Mouse (Mus musculus) brain, adult 2 months (tissue): Measurements from ENCODE around the gene Mast1.
"Not testable (repeated sequence)": the region's sequence is repeated elsewhere in the genome, so short reads cannot be mapped to it uniquely, and the experiment has no call there.

Experiments
- DNase-seq: peaks from one replicate; pipeline ENCODE4 v3.0.0; 2011; ENCODE audit warnings: low read depth, low spot score

Gene Mast1

DNA sequence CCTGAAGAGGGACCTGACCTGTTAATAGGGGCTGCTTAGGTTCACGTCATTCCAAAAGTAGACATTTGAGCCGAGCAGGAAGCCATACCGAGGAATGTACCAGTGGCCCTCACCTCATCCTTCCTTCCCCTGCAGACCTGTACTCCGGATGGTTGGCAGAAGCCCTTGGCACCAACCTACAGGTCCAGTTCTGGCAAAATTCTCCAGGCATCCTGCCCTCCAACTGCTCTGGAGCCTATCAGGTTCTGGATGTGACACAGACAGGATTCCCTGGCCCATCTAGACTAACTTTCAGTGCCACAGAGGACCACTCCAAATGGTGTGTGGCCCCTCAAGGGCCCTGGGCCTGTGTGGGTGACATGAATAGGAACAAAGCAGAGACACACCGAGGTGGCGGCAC, 26.6 kb downstream of the Mast1 start:
- DNase-seq, result peak; percentile 93

DNA sequence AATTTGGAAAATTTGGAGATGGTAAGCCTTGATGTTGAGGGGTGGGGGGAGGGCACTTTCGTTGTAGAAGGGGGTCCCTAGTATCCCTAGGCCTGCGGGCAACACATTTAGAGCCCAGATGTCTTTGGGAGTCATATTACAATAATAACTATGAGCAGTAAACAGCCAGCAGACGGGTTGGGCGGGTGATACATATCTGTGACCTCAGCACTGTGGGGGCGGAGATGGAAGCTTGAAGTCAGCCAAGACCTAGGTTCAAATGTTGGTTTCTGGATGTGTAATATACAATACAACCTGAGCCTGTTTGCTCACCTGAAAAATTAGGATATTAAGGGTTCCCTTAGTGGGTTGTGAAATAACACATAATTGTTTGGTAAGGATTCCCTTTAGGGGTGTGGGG, 27.2 kb downstream of the Mast1 start:
- no peak for DNase-seq

DNA sequence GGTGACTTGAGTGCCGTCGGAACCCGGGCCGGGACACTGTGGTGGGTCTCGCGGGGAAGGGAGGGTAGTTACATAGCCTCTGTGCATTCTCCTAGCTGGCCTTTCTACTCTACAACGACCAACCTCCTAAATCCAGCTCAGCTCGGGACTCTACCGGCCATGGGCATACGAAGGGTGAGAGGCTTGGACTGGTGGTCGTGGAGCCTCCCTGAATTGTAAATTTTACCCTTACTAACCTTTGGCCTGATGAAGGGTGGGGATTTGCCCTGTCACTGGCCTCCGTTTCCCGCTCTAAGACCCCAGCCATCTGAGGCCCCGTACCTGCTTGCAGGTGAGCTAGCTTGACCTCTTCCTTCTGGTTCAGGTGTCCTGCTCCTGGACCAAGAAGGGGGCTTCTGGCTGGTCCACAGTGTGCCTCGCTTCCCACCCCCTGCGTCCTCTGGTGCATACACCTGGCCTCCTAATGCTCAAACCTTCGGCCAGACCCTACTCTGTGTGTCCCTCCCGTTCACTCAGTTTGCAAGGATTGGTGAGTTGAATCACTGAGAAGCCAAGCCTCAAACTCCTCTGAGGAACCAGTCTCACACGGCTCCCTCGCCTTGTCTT, 27.9 kb downstream of the Mast1 start:
- no peak for DNase-seq

DNA sequence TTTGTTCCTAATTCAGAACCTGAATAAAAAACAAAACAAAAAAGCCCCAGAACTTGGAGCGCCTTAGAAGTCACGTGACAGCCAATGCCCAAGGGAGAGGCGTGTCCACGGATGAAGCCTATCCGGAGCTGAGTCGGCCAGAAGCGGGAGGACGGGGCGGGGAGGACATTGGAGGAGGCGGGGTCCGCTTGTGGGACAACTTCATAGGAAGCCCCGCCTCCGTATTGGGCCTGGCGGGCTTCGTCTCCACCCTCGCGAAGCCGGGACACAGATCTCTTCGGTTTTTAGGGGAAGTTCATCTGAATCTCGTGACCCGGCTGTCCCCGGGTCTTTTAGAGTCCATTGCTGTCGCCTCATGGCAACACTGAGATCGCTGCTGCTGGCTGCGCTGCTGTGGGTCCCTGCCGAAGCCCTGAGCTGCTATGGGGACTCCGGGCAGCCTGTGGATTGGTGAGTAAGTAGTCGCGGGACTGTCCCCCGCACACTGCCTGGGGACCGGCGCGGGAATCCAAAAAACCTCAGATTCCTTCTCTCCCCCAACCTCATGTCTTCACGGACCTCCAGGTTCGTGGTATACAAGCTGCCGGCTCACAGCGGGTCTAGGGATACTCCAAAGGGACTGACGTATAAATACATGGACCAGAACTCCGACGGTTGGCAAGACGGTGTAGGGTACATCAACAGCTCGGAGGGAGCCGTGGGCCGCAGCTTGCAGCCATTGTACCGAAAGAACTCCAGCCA, 28.6 kb downstream of the Mast1 start, which contains the start of gene Dnase2a:
Gene Dnase2a (plus strand): TSS at position 140 of the 741 bp plus-strand sequence.
- DNase-seq, result peak; percentile 94

DNA sequence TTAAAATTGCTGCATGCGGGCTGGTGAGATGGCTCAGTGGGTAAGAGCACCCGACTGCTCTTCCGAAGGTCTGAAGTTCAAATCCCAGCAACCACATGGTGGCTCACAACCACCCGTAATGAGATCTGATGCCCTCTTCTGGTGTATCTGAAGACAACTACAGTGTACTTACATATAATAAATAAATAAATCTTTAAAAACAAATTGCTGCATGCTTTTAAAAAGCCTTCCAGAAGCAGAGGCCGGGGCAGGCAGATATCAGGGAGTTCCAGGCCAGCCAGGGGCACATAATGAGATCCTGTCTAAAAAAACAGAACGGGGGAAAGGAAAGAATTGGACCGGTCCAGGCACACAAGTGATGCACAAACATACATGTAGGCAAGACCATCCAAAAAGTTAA, 29.2 kb downstream of the Mast1 start:
- DNase-seq, result not testable (repeated sequence)

DNA sequence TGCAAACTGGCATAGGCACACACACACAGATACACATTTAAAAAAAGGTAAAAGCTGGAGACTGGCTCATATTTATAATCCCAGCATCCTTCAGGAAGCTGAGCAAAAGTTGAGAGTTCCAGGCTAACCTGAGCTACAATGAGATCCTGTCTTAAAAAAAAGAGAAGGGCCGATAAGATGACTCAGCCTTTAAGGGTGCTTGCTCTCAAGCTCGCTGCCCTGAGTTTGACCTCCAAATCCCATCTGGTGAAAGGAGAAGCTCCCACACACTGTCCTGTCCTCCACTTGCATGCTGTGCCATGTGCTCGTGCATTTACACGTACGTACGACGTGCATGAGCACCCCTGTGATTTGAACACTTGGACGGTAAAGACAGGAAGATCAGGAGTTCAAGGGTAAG, 29.7 kb downstream of the Mast1 start:
- no peak for DNase-seq

DNA sequence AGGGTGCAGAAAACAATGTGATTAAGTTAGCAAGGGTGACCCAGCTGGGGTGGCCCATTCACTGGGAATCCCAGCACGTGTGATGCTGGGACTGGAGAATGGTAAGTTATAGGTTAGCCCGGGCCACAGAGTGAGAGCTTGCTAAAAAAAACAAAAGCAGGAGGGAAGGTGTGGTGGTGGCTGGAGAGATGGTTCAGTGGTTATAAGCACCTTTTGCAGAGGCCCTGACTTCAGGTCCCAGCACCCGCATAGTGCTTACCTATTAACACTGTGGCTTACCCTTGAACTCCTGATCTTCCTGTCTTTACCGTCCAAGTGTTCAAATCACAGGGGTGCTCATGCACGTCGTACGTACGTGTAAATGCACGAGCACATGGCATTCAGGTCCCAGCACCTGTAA, 30.1 kb downstream of the Mast1 start:
- DNase-seq, result no peak

DNA sequence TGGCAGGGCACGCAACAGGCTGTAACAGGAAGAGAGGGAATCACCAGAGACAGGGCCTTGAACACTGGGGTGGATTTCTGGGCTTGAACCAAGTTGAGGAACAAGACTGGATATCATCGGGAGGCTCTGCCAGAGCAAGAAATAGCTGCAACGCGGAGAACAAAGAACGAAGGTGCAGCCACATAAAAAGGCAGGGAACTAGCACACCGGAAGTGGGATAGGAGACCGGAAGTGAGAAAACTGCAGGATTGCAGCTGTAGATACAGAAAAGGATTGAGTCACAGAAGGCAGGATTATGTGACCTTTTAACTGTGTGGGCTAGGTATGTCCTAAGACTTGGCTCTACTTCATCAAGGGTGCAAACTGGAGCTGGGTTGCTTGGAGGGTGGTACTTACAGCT, 32.8 kb downstream of the Mast1 start:
- no peak for DNase-seq

DNA sequence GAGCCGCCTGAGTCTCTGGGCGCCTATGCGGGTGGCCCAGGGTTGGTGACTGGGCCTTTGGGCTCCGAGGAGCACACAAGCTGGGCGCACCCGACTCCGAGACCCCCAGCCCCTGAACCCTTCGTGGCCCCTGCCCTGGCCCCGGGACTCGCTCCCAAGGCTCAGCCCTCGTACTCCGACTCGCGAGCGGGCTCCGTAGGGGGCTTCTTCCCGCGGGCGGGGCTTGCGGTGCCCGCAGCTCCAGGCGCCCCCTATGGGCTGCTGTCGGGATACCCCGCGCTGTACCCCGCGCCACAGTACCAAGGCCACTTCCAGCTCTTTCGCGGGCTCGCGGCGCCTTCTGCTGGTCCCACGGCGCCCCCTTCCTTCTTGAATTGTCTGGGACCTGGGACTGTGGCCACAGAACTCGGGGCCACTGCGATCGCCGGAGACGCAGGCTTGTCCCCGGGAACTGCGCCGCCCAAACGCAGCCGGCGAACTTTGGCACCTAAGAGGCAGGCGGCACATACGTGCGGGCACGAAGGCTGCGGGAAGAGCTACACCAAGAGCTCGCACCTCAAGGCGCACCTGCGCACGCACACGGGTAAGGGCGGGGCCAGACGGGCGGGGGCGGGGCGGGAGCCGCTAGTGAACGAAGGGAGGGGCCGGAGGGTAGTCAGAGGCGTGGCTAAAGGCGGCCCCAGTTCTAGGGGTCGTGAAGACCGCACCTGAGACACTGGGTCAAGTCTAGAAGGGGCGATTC, 34.1 kb downstream of the Mast1 start:
- peak; percentile 95 for DNase-seq

DNA sequence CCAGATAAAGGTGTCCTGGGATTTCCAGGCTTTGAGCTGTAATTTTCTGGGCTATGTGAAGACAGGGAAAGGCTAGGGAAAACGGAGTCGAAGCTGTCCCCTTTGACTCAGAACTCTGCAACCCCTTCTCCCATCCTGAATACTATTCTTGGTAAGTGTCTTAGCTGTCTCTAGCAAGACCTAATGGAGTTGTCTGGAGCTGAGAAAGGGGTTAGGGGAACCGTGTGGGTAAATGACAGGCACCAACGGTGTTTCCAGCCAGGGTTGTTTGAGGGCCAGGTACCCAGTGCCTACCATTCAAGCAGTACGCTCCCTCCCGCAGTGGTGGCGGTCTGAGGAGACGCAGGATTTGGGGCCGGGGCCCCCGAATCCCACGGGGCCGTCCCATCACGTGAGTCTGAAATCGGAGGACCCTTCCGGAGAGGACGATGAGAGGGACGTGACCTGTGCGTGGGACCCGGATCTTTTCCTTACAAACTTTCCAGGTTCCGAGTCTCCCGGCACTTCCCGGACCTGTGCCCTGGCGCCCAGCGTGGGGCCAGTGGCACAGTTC, 34.7 kb downstream of the Mast1 start:
- DNase-seq, result no peak

DNA sequence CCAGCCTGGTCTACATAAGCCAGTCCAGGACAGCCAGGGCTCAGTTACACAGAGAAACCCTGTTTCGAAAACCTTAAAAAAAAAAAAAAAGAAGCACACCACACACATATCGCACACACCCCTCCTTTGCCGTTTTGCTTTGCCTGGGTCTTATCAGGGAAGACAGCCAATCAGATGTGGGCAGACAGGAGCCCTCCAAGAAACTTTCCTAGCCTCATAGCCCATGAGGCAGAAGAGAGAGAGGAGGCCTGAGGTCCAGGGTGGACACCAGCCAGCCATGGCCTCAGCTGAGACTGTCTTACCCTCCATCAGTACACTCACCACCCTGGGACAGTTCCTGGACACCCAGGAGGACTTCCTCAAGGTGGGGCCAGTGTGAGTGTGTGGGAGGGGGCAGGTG, 35.4 kb downstream of the Mast1 start, which contains the start of gene Klf1:
Gene Klf1 (plus strand): TSS at position 177 of the 400 bp plus-strand sequence.
- no peak for DNase-seq

DNA sequence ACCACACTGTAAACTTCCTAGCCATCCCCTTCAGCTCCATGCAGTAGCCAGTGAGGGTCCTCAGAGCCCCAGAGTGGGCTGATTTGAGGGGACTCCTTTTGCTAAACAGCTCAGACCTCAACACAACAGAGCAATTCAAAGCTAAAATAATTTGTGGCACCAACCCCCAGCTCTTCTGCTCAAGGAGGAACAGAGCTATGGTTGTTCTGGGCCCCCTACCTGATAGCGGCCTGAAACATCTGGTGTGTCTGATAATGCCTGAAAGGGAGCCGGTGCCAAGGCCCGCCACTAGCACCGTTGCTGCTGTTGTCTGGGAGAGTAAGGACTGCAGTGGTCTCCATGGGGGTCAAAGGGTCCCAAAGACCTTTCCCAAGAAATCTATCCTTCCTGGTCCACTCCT, 36.1 kb downstream of the Mast1 start:
- no peak for DNase-seq

DNA sequence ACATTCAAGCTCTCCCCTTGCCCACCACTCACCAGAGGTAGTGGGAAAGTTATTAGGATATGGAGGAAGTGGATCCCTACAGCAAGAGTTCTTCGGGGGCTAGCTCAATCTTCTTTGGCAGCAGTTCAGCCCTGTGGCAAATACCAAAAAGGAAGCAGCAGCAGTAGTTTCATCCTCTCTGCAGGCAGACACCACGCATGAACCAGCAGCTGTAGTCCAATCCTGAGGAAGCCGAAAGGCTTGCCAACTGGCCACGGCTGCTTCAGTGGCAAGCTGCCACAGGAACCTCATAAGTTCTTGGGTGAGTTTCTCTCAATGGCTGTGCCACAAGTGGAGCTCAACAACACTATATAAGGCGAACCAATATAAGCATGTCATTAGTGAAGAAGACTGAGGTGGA, 41.2 kb downstream of the Mast1 start:
- DNase-seq, result no peak

DNA sequence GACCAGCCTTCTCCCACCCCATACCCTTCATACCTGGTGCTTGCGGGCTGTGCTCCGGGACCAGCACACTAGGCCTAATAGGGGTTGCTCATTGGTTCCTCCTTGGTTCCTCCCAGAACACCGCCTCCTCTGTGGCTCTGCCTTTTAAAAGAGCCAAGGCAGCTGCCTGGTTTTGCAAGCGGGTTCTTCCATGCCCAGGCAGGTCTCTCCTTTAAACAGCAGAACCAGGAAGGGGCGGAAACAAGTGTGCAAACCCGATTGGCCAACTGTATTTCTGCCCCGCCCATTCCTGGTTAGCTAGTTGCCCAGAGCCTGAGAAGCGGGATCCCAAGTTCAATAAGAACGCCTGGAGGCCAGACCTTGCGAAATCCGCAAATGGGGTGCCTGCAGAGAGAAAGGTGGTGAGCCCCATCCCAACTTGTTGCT, 43.4 kb downstream of the Mast1 start, which contains the start of gene Gcdh:
Gene Gcdh (minus strand): TSS at position 213 of the 426 bp plus-strand sequence.
- DNase-seq, result peak; percentile 99

DNA sequence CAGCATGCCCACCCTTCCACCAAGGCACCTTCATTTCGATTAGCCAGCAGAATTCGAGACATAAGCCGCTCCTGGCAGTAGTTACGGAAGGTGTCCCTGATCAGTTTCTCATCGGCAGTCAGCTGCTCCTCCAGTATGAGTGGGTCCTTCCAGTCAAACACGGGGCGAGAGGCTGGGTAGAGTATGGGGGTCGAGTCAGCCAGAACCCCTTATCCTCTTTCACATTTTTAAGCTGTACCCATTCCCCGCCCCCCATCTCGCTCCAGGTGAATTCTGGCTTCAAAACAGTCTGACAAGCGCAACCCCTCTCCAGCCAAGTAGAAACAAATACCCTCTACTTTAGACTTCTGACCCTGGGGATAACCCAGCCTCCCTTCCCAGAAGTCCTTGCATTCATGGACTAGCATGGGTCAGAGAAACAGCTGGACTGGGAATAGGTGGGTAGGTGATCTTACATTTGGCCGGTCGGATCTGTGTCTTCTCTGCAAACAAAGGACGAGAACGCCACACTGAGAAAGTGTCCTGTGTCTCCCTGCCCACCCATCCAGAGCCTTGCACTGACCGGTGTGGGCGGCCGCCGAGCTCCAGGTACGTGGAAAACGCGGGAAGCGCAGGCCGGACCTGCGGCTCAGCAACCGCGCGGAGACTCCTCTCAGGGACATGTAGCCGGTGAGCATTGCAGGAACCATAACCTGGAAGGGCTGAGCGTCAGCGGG, 44.0 kb downstream of the Mast1 start:
- no peak for DNase-seq

DNA sequence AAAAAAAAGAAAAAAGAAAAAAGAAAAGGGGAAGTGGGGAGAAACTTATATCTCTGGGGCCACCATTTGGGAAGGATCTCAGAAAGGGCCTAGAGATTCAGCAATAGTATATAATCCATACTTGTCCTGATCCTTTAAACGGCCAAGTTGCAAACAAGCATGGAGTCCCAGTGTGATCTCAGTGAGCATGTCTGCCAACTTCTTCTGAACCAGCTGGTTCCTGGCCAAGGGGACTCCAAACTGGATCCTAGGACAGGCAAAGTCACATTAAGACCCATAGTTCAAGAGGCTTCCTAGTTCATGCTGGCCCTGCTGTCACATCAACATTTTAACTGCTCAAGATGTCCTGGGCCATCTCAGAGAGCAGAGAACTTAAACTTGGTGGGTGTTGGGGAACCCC, 48.0 kb downstream of the Mast1 start:
- DNase-seq, result no peak

DNA sequence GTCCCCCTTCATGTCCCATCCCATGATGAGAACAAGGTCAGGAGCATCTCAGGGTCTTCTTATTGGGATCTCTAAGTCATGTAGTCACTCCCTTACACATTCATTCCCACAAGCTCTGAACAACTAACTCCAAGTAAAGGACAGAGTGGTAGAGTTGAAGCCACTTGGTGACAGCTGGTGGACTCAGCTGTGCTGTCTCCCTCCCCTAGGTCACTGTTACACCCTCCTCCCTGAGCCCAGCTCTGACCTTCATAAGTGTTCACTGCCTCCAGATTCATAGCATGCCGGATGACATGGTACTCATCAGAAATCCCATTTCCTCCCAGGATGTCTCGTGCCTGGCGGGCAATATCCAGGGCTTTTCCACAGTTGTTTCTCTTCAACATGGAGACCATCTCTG, 48.9 kb downstream of the Mast1 start:
- DNase-seq, result no peak

DNA sequence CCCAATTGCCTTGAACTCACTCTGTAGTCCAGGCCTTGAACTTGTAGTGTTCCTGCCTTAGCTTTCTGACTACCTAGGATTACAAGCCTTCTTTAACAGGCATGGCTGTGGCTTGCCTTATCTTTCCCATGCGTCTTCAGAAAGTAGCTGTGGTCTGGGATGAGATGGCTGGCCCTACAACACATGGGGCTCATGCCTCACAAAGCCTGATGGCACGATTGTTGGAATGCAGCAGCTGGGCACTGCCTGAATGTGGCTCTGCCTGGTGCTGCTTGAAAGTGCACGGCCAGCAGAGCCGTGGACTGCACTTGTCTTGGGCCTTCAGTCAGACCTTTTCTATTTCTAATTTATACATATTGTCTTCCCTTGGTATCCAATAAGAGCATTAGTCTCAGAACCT, 52.4 kb downstream of the Mast1 start:
- no peak for DNase-seq

DNA sequence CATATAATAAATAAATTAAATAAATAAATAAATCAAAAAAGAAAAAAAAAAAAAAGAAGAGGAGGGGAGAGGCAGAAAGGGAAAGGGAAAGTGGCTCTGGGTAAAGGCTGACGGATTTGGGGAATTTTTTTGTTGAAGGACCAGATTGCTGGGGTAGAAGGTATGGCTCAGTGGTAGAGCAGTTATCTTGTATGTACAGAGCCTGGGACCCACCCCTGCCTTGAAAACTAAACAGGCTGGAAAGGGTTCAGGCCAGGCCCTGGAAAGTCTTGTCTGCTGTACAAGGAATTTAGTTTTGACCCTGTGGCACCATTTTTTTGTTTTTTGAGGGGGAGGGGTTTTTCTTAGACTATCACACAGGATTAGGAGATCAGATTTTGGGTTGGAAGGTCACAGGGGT, 58.2 kb downstream of the Mast1 start:
- DNase-seq, result no peak

DNA sequence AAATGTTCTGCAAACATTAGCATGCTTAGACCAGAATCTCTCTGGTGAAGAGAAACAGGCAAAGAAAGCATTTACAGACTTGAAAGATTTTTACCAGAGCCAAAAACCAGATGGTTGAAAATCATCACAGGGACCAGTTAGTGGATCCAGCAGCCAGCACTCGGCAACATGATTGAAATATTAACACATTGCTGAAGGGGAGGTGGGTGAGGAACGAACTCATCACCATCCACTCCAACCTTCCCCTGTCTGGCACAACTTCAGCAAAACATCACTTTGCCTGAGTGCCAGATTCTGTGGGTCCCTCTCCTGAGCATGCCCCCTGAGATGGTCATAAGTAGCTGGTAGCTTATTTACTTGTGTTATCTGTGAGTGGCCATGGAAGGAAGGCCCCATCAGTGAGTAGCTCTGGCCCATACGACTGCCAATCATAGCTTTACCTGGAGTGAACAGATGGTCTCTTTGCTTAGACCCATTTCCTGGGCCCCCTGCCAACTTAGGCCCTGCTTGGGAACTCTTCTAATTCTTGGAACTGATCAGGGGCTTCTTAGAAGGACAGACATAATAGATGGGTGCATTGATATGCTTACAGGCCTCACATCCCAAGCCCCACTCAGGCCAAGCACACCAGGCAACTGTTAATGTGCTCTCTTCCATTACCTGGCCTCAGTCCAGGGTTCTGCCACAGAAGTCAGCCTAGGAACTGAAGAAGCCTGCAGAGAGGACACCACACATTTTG, 59.7 kb downstream of the Mast1 start:
- peak; percentile 84 for DNase-seq

DNA sequence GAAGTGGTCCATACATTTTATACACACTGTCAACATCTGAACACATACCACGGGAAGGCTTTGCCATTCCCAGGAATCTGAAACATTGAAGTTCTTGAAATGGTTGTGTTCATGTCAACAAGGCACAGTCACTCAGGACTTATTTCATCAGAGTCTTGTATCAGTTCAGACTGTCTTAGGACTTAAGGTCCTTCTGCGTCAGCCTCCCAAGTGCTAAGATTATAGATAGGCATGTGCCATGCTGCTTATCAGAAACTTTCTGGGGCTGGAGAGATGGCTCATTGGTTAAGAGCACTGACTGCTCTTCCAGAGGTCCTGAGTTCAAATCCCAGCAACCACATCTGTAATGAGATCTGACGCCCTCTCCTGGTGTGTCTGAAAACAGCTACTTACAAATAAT, 62.8 kb downstream of the Mast1 start:
- DNase-seq, result no peak
